Mouse (Mus musculus): ENCODE data around the gene Gm3633. TPM values are rescaled to one million over a fixed set of nuclear protein-coding genes. Genes with fewer than 3 reads are reported as not detected.

The Gm3633 gene
- not detected in 4 replicates for total RNA-seq (2023; ENCODE audit: inconsistent age)

DNA sequence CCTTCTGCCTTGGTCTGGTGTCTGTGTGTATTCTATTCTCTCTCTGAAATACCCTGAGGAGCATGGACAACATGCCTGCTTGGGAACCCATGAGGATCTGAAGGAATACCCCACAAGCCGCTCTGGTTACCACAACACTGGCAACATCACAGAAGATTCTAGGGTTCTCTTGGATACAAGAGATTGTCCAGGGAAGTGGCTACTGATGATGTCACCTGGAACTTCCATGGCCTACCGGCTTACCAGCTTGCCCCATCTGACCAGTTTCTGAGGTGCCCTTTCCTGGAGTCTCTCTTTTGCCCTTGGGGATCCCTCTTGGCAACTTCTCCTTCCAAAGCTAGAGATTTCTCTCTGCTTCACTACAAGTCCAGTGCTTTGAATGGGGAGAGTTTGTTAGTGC, at the start of gene Gm3633:
TSS of gene Gm3633 (minus strand) at position 101 of the 400 bp plus-strand sequence.

DNA sequence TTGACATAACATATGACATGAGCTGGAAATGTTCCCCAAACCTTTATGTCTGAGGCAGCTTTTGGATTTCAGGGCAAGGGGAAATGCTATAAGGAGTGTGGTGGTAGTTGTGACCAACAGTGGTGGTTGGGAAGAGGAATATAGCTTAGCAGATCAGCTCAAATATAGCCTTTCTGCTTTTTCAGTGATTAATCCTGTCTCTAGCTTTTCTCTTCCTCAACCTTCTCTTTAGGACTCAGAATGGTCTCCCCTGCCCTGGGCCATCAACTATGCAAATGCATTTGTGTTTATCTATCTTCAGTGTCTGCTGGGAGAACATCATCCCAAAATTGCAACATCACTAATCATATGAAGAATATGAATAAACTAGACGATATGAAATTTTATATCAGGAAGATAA, 13.9 kb upstream of the Gm3633 start, which contains the start of gene Gm10378:
TSS of gene Gm10378 (plus strand) at position 301 of the 400 bp plus-strand sequence.

DNA sequence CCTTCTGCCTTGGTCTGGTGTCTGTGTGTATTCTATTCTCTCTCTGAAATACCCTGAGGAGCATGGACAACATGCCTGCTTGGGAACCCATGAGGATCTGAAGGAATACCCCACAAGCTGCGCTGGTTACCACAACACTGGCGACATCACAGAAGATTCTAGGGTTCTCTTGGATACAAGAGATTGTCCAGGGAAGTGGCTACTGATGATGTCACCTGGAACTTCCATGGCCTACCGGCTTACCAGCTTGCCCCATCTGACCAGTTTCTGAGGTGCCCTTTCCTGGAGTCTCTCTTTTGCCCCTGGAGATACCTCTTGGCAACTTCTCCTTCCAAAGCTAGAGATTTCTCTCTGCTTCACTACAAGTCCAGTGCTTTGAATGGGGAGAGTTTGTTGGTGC, 41.9 kb downstream of the Gm3633 start, which contains the start of gene Gm17124:
TSS of gene Gm17124 (minus strand) at position 101 of the 400 bp plus-strand sequence.

Other genes with a start within 250 kb of the Gm3633 start
- gene Gm8005, start 202.2 kb downstream of the Gm3633 start, total RNA-seq (2023; ENCODE audit: inconsistent age) = not detected in 4 replicates
- gene Gm8011, start 178.0 kb downstream of the Gm3633 start, total RNA-seq (2023; ENCODE audit: inconsistent age) = not detected in 4 replicates
- gene Gm8020, start 139.6 kb downstream of the Gm3633 start, total RNA-seq (2023; ENCODE audit: inconsistent age) = not detected in 4 replicates
- not detected in 4 replicates for gene Gm8024, start 117.6 kb downstream of the Gm3633 start, total RNA-seq (2023; ENCODE audit: inconsistent age)
- gene Gm17124, start 42.0 kb downstream of the Gm3633 start, total RNA-seq (2023; ENCODE audit: inconsistent age) = not detected in 4 replicates
- gene Gm10378, start 14.0 kb upstream of the Gm3633 start, total RNA-seq (2023; ENCODE audit: inconsistent age) = not detected in 4 replicates
- gene Gm3015, start 126.9 kb upstream of the Gm3633 start, total RNA-seq (2023; ENCODE audit: inconsistent age) = not detected in 4 replicates
- gene Gm10377, start 156.1 kb upstream of the Gm3633 start, total RNA-seq (2023; ENCODE audit: inconsistent age) = not detected in 4 replicates
- not detected in 4 replicates for gene Gm21977, start 211.6 kb upstream of the Gm3633 start, total RNA-seq (2023; ENCODE audit: inconsistent age)